Mouse (Mus musculus) E14TG2a.4 (cell line): ENCODE results near the gene Aox4.
A peak's percentile ranks its signal among the peaks of the same experiment; 100 is the strongest.

Experiments used
- CTCF ChIP-seq: conservative IDR thresholded peaks from 2 replicates; pipeline ENCODE4 v1.5.1; 2014; ENCODE audit warnings: low read length
- POU5F1 ChIP-seq: IDR thresholded peaks from 2 replicates; pipeline ENCODE4 v1.6.1; 2014; ENCODE audit warnings: low read length, borderline replicate concordance

DNA sequence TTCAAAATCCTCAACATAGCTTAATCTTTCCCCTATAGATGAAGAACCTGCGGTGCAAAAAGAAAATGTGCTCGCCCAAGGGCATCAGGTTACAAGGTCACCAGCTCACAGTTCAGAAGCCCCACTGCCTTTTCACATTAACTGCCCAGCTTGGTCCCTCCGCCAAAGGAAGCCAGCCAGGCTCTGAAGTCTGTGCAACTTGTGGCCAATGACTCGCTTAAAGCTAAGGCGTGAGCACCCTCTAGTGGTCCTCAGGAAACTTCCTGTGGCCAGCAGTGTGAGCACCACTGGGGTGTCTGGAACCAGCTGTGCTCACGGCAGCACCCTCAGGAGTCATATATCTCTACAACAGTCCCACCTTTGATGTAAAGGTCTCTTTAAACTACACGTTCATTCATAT is 86.1 kb downstream of the Aox4 start:
- TF ChIP-seq CTCF (peak; percentile 77), POU5F1 (no peak)
